Mouse (Mus musculus) heart, embryonic 12.5 days (tissue): Measurements from ENCODE around the gene Tbc1d2b. TPM values are rescaled to one million over a fixed set of nuclear protein-coding genes. Genes with fewer than 3 reads are reported as not detected.

Source experiments
- ATAC-seq: fragments of 200-750 bp; cut with Nextera tagmentation; 2 replicates; pipeline ENCODE4 v1.8.0; 2017; ENCODE audit warnings: moderate TSS enrichment, moderate library complexity; ENCODE audit not compliant: insufficient number of reproducible peaks, low FRiP score
- H3K27ac ChIP-seq: fragments of 300-500 bp; sonication (generic); 2 replicates; pipeline ENCODE4 v1.5.1; 2016; ENCODE audit warnings: mild to moderate bottlenecking, moderate library complexity; ENCODE audit not compliant: poor library complexity, severe bottlenecking
- H3K27me3 ChIP-seq: fragments of 300-500 bp; sonication (generic); replicated peaks from 2 replicates; pipeline ENCODE4 v1.6.1; 2016; ENCODE audit warnings: mild to moderate bottlenecking, moderate library complexity
- H3K36me3 ChIP-seq: fragments of 300-500 bp; sonication (generic); 2 replicates; pipeline ENCODE4 v1.6.1; 2016; ENCODE audit warnings: mild to moderate bottlenecking, moderate library complexity
- H3K4me1 ChIP-seq: fragments of 300-500 bp; sonication (generic); replicated peaks from 2 replicates; pipeline ENCODE4 v1.6.1; 2016; ENCODE audit warnings: mild to moderate bottlenecking
- H3K4me2 ChIP-seq: fragments of 300-500 bp; sonication (generic); 2 replicates; pipeline ENCODE4 v1.6.1; 2016; ENCODE audit warnings: mild to moderate bottlenecking, moderate library complexity
- H3K4me3 ChIP-seq: fragments of 300-500 bp; sonication (generic); 2 replicates; pipeline ENCODE4 v1.5.1; 2016; ENCODE audit warnings: mild to moderate bottlenecking
- H3K9ac ChIP-seq: fragments of 300-500 bp; sonication (generic); 2 replicates; pipeline ENCODE4 v1.6.1; 2016; ENCODE audit warnings: mild to moderate bottlenecking, moderate library complexity
- H3K9me3 ChIP-seq: fragments of 300-500 bp; sonication (generic); replicated peaks from 2 replicates; pipeline ENCODE4 v1.6.1; 2016; ENCODE audit warnings: mild to moderate bottlenecking, moderate library complexity
- WGBS: fragments of 180-500 bp; shearing (Covaris S2); methylation state at CpG from one replicate; pipeline ENCODE4 v1.1.7; 2016; 5-methylcytosine and 5-hydroxymethylcytosine counted together
- polyA plus RNA-seq: library from polyadenylated mRNA; unstranded; fragments of >200 nt; fragmentation: Nextera tagmentation; extraction: Ambion mirVana; gene quantifications from 2 replicates; pipeline ENCODE4 v1.2.1, GENCODE M21; 2016

Gene Tbc1d2b
- polyA plus RNA-seq, 1 experiment from 2014 or later = 7.9 TPM

DNA sequence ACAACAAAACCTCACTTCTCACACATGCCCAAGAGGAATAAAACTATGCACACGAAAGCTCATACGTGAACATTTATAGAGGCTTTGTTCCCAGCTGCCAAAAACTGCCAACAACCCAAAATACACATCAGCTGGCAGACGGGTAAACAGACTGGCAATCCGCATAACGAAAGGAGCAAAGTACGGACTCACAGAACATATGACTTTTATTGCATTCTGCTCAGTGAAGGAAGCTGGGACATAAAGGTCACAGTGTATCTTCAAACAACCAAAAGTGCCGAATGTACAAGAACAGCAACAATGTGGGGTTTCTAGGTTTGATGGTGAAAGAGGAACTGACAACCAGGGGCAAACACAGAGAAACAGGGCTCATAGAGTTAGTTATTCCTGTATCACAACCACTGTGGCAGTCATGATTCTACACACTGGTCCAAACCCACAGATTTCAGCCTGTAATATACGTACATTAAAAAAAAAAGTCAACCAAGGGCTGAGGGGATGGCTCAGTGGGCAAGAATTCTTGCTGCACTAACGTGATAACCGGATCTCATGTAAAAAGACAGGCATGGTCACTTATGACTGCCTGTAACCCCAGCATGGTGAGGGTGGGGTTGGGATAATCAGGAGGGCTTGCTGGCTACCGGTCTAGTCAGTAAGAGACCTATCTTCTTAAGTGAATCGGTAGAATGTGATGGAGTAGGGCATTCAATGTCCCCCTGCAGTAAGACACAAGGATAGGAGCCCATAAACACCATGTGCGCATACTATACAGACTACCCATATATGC is 19.4 kb downstream of the Tbc1d2b start:
- ATAC-seq = no peak
- Histone ChIP-seq H3K4me1 (peaks cover 45% of the 10 kb centered on the region), H3K4me2 (no peak overlapping the region), H3K9me3 (no peaks in the 10 kb centered on the region), H3K4me3 (no peak overlapping the region), H3K27ac (0 out of 2 replicates have a peak overlapping the region, but pooled peaks have one; percentile 16), H3K36me3 (peaks cover 5% of the 10 kb centered on the region), H3K9ac (no peak overlapping the region), H3K27me3 (no peaks in the 10 kb centered on the region)
- WGBS = 78% methylated on average over 13 of the region's 13 CpGs

DNA sequence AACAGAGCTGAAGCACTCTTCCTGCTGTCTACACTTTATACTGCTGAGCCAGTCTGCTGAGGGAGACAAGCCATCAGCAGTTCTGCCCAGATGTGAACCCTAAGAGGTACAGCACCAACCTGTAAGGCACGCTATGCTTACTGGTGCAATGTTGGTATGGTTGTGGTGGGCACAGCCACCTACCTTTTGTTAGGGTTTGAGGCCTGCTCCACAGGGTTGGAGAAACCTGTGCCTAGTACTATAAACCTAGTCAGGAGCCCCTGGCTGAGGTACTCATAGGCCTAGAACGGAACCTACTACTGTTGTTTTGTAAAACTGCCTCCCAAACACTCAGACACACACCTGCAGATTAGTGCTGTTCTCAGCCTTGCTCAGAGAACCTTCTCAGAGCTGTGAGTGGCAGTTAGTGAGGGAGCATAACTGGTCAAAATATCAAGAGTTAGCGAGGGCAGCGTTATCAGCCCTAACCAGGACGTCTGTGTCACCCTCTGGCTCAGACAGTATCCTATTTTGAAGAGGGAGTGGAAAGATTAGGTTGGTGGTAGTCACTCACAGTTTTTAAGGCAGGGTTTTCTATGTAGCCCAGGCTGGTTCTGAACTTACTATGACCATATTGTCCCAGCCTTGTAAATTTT is 20.3 kb downstream of the Tbc1d2b start:
- Histone ChIP-seq H3K4me1 (peaks cover 46% of the 10 kb centered on the region), H3K4me3 (no peak overlapping the region), H3K27ac (peak overlapping the region; percentile 69)

DNA sequence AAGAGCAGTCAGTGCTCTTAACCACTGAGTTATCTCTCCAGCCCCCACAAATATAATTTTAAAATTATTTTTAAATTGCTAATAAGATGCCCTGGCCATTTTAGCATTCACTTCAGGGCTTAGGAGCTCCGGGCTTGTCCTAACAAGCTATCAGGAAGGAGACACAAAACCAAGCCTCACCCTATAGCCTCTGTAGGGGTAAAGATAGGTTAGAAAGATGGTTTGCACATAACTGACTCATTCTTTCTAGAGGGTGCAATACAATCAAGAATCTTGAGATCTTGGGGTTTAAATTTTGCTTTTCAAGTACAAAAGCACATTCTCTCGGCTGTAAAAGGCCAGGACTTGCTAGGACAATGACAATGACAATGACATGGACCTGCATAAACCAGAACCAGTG is 21.6 kb downstream of the Tbc1d2b start:
- peaks cover 51% of the 10 kb centered on the region for H3K4me1 ChIP-seq
- peak overlapping the region; percentile 69; the same call in 1 of the 2 replicates for H3K27ac ChIP-seq

More for the DNA sequence above, 20.3 kb downstream of the Tbc1d2b start:
- 0 out of 2 replicates have a peak overlapping the region, but pooled peaks have one; percentile 5 for H3K4me2 ChIP-seq
- peak; percentile 89 for ATAC-seq
- 26% methylated on average over 5 of the region's 5 CpGs for WGBS
- peaks cover 5% of the 10 kb centered on the region for H3K36me3 ChIP-seq
- H3K9ac ChIP-seq = no peak overlapping the region
- no peaks in the 10 kb centered on the region for H3K9me3 ChIP-seq
- no peaks in the 10 kb centered on the region for H3K27me3 ChIP-seq

DNA sequence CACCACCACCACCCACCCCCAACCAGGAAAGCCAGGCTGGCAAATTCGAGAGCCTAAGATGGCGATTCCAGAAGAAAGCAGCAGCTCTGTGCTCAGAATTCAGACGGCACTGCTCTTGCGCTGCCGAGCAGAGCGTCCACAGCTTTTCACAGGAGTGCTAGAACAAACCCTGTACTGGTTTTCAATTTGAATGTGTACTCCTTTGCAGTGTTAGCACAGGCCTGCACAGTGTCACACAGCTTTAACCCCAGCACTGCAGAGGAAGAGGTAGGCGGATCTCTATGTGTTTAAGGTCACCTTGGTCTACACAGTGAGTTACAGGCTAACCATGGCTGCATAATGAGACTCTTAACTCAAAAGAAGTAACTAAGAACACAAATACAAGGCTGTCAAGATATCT is 22.3 kb downstream of the Tbc1d2b start:
- peaks cover 5% of the 10 kb centered on the region for H3K36me3 ChIP-seq
- H3K9me3 ChIP-seq = no peaks in the 10 kb centered on the region
- ATAC-seq = no peak
- no peak overlapping the region for H3K4me3 ChIP-seq
- 69% methylated on average over 7 of the region's 7 CpGs for WGBS
- H3K27ac ChIP-seq = peak overlapping the region; percentile 48
- H3K9ac ChIP-seq = no peak overlapping the region
- peak overlapping the region; percentile 17 for H3K4me2 ChIP-seq
- H3K4me1 ChIP-seq = peaks cover 51% of the 10 kb centered on the region
- H3K27me3 ChIP-seq = no peaks in the 10 kb centered on the region

More for the DNA sequence above, 21.6 kb downstream of the Tbc1d2b start:
- Histone ChIP-seq H3K27me3 (no peaks in the 10 kb centered on the region), H3K4me2 (no peak overlapping the region), H3K9me3 (no peaks in the 10 kb centered on the region), H3K36me3 (peaks cover 5% of the 10 kb centered on the region), H3K9ac (no peak overlapping the region), H3K4me3 (no peak overlapping the region)
- no peak for ATAC-seq
- WGBS = 72% methylated on average over 2 of the region's 2 CpGs

DNA sequence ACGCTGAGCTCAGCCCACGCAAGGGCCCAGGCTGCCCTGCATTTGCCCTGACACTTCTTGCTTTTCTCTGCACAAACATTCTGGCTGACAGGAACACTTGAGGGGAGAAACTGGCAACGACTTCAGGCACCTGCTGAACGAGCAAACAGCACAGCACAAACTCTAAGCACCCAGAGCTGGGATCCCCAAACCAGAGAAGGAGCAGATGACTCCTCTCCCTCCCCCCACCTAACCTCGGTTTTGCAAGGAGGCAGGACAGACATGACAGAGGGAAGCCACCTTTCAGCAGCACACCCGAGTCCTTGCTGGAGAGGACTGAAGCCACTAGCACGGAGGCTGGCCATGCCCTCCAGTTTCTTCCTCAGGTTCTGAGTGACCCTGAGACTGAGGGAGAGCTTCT is 23.3 kb downstream of the Tbc1d2b start:
- WGBS = 51% methylated on average over 7 of the region's 7 CpGs
- Histone ChIP-seq H3K9ac (no peak overlapping the region), H3K9me3 (no peaks in the 10 kb centered on the region), H3K27ac (peak overlapping the region; percentile 39; the same call in 1 of the 2 replicates), H3K4me3 (no peak overlapping the region), H3K4me2 (no peak overlapping the region), H3K36me3 (peaks cover 5% of the 10 kb centered on the region), H3K27me3 (no peaks in the 10 kb centered on the region), H3K4me1 (peaks cover 54% of the 10 kb centered on the region)
- ATAC-seq = no peak

DNA sequence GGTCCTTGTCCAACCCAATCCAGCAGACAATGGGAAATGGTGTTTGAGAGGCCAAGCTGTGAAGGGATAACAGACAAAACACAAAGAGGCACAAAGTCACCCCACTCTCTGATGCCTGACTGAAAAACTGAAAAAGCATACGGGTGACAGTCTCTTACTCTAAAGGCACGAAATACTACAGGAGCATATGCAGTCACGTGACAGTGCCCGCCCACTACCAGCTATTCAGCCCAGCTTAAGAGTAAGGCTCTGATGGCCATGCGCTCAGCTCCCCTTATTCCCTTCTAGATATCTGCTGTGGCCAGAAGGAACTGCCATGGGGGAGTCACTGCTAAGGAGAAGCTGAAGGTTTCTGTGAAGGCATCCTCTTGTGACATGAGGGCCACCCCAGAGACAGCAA is 24.8 kb downstream of the Tbc1d2b start:
- H3K9ac ChIP-seq = no peak overlapping the region
- WGBS = 88% methylated on average over 5 of the region's 5 CpGs
- no peaks in the 10 kb centered on the region for H3K27me3 ChIP-seq
- H3K27ac ChIP-seq = no peak overlapping the region; the same call in 1 of the 2 replicates
- H3K4me2 ChIP-seq = no peak overlapping the region
- peaks cover 5% of the 10 kb centered on the region for H3K36me3 ChIP-seq
- H3K4me1 ChIP-seq = peaks cover 46% of the 10 kb centered on the region
- no peak for ATAC-seq
- H3K4me3 ChIP-seq = no peak overlapping the region
- H3K9me3 ChIP-seq = no peaks in the 10 kb centered on the region

DNA sequence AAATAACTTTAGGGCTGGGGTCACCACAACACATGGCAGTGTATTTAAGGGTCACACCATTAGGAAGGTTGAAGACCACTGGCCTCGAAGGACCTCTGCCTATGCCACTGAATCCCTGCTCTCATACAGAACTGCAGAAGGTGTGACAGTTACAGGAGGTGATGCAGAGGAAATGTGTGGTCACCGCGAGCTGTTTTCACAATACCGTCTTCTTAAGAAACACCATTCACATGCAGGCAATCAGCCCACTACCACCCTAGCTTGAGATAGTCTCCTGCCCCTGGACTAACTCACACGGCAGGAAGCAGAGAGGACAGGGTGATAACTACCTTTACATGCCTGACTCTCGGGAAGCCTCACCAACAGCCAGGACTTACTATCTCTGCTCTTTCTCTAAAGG is 25.4 kb downstream of the Tbc1d2b start:
- 46% methylated on average over 6 of the region's 6 CpGs for WGBS

DNA sequence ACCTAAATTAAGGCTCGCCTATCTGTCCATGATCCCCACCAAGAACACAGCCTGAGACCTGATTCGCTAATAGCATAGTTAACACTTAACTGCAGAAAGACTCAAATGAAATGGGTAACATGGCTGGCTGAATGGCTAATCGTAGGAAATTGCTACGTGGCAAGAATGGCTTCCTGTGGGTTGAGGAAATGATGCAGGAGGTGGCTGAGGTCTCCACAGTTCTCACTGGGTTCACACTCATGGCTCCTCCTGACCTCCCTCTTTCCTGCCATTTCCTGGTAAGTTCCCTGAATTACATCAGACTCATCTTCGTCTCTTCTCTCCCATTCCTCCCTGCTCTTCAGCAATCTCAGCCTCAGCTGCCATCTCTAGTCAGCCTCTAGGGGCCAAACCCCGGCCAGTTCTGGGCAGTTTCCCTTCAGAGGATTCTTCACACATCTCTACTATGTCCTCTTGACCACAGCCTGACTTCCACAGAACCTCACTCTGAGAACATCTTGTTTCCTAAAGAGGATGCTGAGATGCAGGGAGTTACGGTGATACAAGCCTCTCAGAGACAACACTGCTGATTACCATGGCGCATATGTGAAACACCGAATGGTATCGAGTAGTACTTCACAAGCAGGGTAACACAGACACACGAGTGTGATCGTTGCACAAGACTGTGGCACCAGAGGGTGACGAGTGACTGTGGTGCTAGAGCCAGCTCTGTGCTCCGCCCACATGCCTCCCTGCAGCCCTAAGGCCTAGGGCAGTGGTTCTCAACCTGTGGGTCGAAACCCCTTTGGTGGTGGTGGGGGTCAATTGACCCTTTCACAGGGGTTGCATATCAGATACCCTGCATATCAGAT is 26.1 kb downstream of the Tbc1d2b start:
- H3K27ac ChIP-seq = no peak overlapping the region
- no peaks in the 10 kb centered on the region for H3K27me3 ChIP-seq
- no peaks in the 10 kb centered on the region for H3K9me3 ChIP-seq
- H3K36me3 ChIP-seq = peaks cover 9% of the 10 kb centered on the region
- H3K4me3 ChIP-seq = no peak overlapping the region
- no peak for ATAC-seq
- 84% methylated on average over 15 of the region's 15 CpGs for WGBS
- H3K9ac ChIP-seq = no peak overlapping the region
- H3K4me1 ChIP-seq = peaks cover 34% of the 10 kb centered on the region
- H3K4me2 ChIP-seq = no peak overlapping the region

More for the DNA sequence above, 25.4 kb downstream of the Tbc1d2b start:
- Histone ChIP-seq H3K4me2 (no peak overlapping the region), H3K27me3 (no peaks in the 10 kb centered on the region), H3K27ac (peak overlapping the region; percentile 25; the same call in 1 of the 2 replicates), H3K9me3 (no peaks in the 10 kb centered on the region), H3K4me1 (peaks cover 41% of the 10 kb centered on the region), H3K36me3 (peaks cover 5% of the 10 kb centered on the region), H3K4me3 (no peak overlapping the region), H3K9ac (no peak overlapping the region)
- no peak for ATAC-seq

DNA sequence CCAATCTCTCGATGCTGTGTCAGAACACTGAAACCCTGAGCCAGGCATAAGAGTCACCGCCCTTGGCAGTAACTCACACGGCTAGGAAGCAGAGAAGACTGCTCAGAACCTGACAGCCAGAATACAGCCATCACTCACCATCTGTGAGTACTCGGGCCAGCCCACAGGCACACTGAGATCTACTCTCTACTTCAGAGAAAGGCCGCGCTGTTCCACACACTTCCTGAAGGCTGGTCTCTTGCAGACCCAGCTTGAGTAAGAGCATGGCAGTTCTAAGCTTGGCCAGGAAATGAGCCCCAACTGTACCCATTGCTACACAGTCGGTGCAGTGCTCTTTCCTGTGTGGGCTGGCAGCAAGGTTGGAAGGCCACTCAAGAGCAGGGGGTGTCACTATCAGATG is 27.7 kb downstream of the Tbc1d2b start:
- 67% methylated on average over 7 of the region's 7 CpGs for WGBS

DNA sequence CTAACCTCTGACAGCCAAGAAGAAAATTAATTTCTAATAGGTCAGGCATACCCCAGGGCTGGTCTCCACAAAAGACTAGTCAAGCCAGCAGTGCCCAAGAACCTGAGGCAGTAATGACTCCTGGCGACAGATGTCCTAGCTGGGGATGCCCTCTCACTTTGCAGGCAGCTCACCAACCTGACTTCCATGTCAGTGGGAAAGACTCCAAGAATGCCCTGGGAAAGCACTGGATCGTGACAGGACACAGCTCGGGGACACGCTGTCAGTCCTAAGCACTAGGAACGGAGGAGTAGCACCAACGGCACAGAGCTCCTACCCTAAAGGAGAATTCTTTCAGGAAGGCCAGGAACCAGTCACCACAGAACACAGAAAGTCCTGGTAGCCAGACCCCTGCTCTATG is 28.3 kb downstream of the Tbc1d2b start:
- peaks cover 29% of the 10 kb centered on the region for H3K4me1 ChIP-seq
- no peaks in the 10 kb centered on the region for H3K9me3 ChIP-seq
- no peak overlapping the region for H3K27ac ChIP-seq
- no peaks in the 10 kb centered on the region for H3K27me3 ChIP-seq
- no peak overlapping the region for H3K9ac ChIP-seq
- H3K4me2 ChIP-seq = no peak overlapping the region
- 84% methylated on average over 6 of the region's 6 CpGs for WGBS
- no peak overlapping the region for H3K4me3 ChIP-seq
- ATAC-seq = no peak
- H3K36me3 ChIP-seq = peaks cover 13% of the 10 kb centered on the region

More for the DNA sequence above, 27.7 kb downstream of the Tbc1d2b start:
- Histone ChIP-seq H3K27me3 (no peaks in the 10 kb centered on the region), H3K4me2 (no peak overlapping the region), H3K9ac (no peak overlapping the region), H3K4me1 (peaks cover 28% of the 10 kb centered on the region), H3K36me3 (peaks cover 13% of the 10 kb centered on the region), H3K27ac (no peak overlapping the region), H3K4me3 (no peak overlapping the region), H3K9me3 (no peaks in the 10 kb centered on the region)
- ATAC-seq = no peak

DNA sequence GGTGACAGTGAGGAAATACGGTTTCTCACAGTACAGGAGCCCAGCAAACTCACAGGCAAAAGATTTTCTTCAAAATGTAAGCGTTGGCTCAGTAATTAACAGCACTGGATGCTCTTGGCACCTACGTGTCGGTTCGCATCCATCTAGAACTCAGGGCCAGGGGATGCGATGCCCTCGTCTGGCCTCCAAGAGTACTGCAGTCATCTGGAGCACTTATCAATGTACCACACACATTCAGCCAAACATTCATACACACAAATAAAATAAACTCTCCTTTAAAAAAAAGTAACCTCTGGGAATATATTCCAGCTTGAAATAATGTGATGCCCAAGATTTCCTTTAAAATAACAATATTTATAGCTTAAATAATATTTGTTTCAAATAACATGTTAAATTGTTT is 29.0 kb downstream of the Tbc1d2b start:
- Histone ChIP-seq H3K4me1 (peaks cover 23% of the 10 kb centered on the region), H3K4me2 (no peak overlapping the region), H3K4me3 (no peak overlapping the region), H3K36me3 (peaks cover 8% of the 10 kb centered on the region), H3K9ac (no peak overlapping the region), H3K27me3 (no peaks in the 10 kb centered on the region), H3K27ac (no peak overlapping the region), H3K9me3 (no peaks in the 10 kb centered on the region)
- ATAC-seq = no peak
- WGBS = 63% methylated on average over 7 of the region's 7 CpGs
